Mouse (Mus musculus) embryonic fibroblast, embryonic 13.5 days (primary cell): ENCODE measurements around the gene Sema5b.

Experiments used
- CTCF ChIP-seq: IDR thresholded peaks from 2 replicates; pipeline ENCODE4 v1.5.1; 2011; ENCODE audit warnings: mild to moderate bottlenecking, control low read depth, low read length, moderate library complexity, borderline replicate concordance; ENCODE audit not compliant: insufficient read depth
- POLR2A ChIP-seq: IDR thresholded peaks from 2 replicates; pipeline ENCODE4 v1.6.1; 2011; ENCODE audit warnings: low read depth, mild to moderate bottlenecking, control low read depth, low read length, moderate library complexity

DNA sequence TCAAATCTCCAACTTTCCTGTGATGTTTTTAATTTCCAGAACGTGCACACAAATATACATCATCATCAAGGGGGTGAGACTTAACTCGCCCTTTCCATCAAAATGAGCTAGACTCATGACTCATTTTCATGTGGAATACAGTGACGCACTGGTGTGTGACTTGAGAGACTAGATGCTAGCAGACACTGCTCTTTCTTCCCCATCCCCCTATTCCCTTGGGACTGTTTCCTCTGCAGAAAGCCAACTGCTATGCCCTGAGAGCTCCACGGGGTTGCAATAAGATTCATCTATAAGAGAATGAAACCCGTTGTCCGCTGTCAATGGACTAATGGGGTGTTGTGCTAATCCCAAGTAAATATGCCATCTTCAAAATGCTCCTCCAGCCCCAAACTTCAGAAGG, 32.4 kb upstream of the Sema5b start:
- no peak for TF ChIP-seq CTCF
- TF ChIP-seq POLR2A, result no peak
